Mouse (Mus musculus): ENCODE measurements around the gene Slc7a10. TPM values are rescaled to one million over a fixed set of nuclear protein-coding genes. Genes with fewer than 3 reads are reported as not detected.

Slc7a10 gene
- polyA plus RNA-seq, 1 experiment: not detected

DNA sequence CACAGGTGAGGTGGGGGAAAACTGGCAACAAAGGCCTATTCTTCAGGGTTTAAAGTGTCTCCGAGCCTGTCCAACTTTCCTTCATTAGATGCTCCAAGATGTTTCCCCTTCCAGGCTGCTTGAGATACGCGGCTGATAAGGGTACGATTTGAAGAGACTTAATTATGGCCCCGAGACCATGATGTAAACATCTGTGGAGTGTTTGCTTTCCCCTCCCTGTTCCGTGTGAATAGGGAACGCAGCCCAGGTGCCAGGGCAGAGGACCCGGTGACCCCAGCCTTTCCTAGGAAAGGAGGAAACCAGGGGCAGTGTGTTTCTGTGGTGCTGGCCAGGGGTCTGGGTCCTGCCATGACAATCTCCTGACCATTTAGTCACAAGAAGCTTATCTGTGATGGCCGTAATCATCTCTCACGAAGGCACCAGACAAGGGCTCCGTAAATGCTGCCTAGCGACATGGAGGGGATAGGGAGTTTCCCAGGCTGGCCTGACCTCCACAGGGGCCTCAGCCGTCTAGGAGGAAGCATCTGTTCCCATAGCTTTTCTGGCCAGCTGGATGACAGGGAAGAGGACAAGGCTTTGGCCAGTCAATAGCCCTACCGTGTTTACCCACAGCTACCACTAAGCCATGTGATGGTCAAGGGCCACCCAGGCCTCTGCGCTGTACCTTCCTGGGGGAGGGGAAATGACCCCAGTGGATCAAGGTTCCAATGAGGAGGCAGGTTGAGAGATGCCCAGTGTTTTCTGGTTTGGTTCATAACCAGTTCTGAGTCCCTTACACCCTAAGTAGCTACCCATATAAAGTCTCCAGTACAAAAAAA is 36.4 kb upstream of the Slc7a10 start:
- Histone ChIP-seq H3K27ac (ENCODE audit: insufficient read depth, low read length) (no peak overlapping the region), H3K4me3 (ENCODE audit: insufficient read depth, low read length) (no peak overlapping the region), H3K4me1 (ENCODE audit: control insufficient read depth, insufficient read depth, low read length) (no peaks in the 10 kb centered on the region; the same call in 1 of the 2 replicates)
- TF ChIP-seq CTCF (IDR thresholded peaks at IDR 0.05; ENCODE audit: borderline replicate concordance, insufficient read depth, low read length): no peak
- TF ChIP-seq POLR2A (IDR thresholded peaks at IDR 0.05; ENCODE audit: low read depth, low read length): no peak

DNA sequence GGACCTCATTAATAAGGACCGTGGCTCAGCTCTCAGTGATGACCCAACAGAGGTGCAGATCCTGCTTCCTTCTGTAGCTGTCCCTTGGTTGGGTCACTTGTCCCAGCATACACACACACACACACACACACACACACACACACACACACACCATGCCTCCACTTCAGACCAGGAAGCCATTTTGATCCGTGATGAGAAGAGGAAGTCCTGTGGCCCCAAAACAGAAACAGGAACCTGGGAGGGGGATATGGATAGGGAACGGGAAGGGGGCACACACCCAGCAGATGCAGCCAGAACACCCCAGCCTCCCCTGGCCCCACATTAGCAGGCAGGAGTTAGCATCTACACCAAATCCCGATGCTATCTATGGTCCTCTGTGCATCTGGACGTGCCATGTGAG is 35.3 kb upstream of the Slc7a10 start:
- H3K27ac ChIP-seq (ENCODE audit: insufficient read depth, low read length): no peak overlapping the region
- no peak for TF ChIP-seq CTCF (IDR thresholded peaks at IDR 0.05; ENCODE audit: borderline replicate concordance, insufficient read depth, low read length)
- TF ChIP-seq POLR2A (IDR thresholded peaks at IDR 0.05; ENCODE audit: low read depth, low read length): no peak
- H3K4me3 ChIP-seq (ENCODE audit: insufficient read depth, low read length): no peak overlapping the region
- H3K4me1 ChIP-seq (ENCODE audit: control insufficient read depth, insufficient read depth, low read length): no peaks in the 10 kb centered on the region; the same call in 1 of the 2 replicates

DNA sequence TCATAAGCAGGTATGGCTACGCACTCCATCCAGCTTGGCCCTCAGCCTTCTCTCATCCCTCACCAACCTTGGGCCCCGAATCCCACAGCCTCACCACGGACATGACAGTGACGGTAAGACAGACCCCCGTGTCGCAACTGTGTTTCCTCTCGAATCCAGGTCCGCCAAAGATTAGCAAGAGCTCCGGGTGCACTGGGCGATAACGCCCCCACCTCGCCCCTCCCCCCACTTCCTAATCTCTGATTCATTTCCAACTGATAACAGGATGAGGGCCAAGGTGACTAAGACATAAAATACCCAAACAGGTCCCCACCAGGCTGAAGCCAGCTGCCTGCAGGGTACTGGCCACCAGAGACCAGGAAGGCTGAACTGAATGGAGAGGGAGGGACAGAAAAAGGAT is 31.7 kb upstream of the Slc7a10 start:
- Histone ChIP-seq H3K4me1 (ENCODE audit: control insufficient read depth, insufficient read depth, low read length) (no peaks in the 10 kb centered on the region; the same call in 1 of the 2 replicates), H3K27ac (ENCODE audit: insufficient read depth, low read length) (no peak overlapping the region), H3K4me3 (ENCODE audit: insufficient read depth, low read length) (no peak overlapping the region)
- TF ChIP-seq CTCF (IDR thresholded peaks at IDR 0.05; ENCODE audit: borderline replicate concordance, insufficient read depth, low read length): no peak
- no peak for TF ChIP-seq POLR2A (IDR thresholded peaks at IDR 0.05; ENCODE audit: low read depth, low read length)

DNA sequence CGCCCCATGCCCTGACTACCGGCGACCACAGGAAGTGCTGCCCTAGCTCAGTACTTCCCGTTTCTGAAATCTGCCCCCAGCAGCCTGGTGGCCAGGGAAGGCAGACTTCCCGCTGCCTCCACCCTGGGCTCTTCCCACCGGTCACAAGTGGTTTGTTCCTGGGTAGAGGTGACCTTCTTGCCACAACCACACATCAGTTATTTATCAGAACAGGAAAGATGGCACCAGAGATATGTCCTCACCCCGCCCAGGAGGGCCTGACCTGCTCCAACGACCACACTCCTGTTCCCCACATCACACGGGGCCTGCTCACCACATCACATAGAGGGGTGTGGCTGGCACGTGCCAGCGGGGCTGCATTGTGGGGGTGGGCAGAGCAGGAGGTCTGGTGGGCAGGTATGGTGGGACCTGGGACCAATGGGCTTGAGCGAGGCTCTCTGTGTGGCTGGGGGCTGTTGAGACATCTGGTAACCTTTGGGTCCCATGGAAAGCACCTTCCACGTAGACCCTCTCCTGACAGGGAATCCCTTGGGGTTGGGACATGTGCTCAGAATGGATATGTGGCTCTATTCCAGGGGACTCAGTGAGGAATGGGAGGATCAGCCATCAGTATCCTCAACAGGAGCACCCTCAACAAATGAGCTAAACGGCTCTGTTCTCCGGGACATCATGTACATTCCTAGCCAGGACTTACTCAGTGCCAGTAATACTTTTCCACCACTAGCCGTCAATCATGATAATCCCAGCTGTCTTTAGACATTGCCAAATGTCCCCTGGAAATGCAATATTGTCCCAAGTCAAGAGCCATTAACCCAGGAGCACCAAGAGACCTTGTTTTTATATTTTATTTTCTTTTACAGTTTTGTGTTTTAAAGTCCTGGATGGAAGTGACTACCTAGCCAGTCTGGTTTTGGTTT is 29.4 kb upstream of the Slc7a10 start:
- Histone ChIP-seq H3K27ac (ENCODE audit: insufficient read depth, low read length) (no peak overlapping the region), H3K4me3 (ENCODE audit: insufficient read depth, low read length) (no peak overlapping the region), H3K4me1 (ENCODE audit: control insufficient read depth, insufficient read depth, low read length) (no peaks in the 10 kb centered on the region; the same call in 1 of the 2 replicates)
- TF ChIP-seq POLR2A (IDR thresholded peaks at IDR 0.05; ENCODE audit: low read depth, low read length) (no peak), CTCF (IDR thresholded peaks at IDR 0.05; ENCODE audit: borderline replicate concordance, insufficient read depth, low read length) (no peak)

DNA sequence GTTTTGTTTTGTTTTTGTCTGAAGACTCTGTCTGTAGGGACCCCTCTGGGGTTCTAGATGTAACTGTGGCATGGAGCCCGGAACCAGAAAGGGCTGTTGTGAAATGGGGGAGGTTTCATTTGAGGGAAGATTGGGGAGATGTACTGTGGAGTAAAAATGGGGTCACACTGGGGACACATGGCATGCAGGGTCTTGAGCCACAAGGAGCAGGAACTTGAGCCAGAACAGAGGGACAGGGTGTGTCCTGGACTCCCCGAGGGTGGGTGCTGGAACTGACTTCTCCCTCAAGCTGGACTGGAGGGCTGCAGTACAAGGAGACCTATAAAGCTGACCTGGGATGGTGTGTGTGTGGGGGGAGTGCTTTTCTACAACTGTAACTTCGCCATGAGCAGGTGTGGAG is 28.7 kb upstream of the Slc7a10 start:
- no peaks in the 10 kb centered on the region; the same call in 1 of the 2 replicates for H3K4me1 ChIP-seq (ENCODE audit: control insufficient read depth, insufficient read depth, low read length)
- H3K4me3 ChIP-seq (ENCODE audit: insufficient read depth, low read length): no peak overlapping the region
- TF ChIP-seq POLR2A (IDR thresholded peaks at IDR 0.05; ENCODE audit: low read depth, low read length): no peak
- no peak for TF ChIP-seq CTCF (IDR thresholded peaks at IDR 0.05; ENCODE audit: borderline replicate concordance, insufficient read depth, low read length)
- H3K27ac ChIP-seq (ENCODE audit: insufficient read depth, low read length): no peak overlapping the region

DNA sequence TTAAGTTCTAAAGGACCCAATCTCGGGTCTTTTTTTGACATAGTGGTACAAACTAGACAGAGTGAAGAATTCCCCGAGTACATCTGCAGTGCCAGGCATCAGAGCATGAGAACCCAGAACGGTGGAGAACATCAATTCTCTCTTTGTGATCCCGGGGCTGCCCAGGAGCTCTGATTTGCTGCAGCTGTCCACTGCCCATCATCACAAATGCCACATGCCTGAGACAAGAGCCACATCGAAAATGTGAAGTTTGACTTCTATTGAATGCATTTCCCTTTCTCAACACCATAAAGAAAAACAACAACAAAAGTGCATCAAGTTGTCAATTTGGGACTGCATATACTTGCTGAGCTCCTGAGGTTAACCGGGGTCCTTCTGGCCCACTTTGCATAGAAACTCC is 23.7 kb upstream of the Slc7a10 start:
- no peak for TF ChIP-seq CTCF (IDR thresholded peaks at IDR 0.05; ENCODE audit: borderline replicate concordance, insufficient read depth, low read length)
- TF ChIP-seq POLR2A (IDR thresholded peaks at IDR 0.05; ENCODE audit: low read depth, low read length): no peak
- H3K27ac ChIP-seq (ENCODE audit: insufficient read depth, low read length): no peak overlapping the region
- no peaks in the 10 kb centered on the region for H3K4me1 ChIP-seq (ENCODE audit: control insufficient read depth, insufficient read depth, low read length)
- H3K4me3 ChIP-seq (ENCODE audit: insufficient read depth, low read length): no peak overlapping the region

DNA sequence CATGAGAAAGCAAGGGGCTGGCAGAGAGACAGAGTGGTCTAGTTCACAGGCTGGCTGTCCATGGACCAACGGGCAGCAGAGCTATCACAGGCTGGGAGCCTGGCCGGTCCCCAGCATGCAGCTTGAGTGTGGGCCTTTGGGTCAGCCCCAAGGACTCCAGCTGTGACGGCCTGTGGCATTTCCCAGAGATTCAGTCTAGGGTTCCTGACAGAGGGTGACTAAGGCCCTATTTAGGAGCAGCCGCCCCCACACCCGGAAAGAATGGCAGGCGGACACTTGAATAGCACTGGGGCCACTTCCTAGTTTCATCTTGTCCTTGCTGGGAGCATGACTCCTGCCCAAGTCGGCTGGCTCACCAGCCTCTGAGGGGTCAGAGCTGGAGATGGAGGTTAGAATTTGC is 22.6 kb upstream of the Slc7a10 start:
- H3K27ac ChIP-seq (ENCODE audit: insufficient read depth, low read length): no peak overlapping the region
- TF ChIP-seq POLR2A (IDR thresholded peaks at IDR 0.05; ENCODE audit: low read depth, low read length): no peak
- H3K4me1 ChIP-seq (ENCODE audit: control insufficient read depth, insufficient read depth, low read length): no peaks in the 10 kb centered on the region
- no peak overlapping the region for H3K4me3 ChIP-seq (ENCODE audit: insufficient read depth, low read length)

DNA sequence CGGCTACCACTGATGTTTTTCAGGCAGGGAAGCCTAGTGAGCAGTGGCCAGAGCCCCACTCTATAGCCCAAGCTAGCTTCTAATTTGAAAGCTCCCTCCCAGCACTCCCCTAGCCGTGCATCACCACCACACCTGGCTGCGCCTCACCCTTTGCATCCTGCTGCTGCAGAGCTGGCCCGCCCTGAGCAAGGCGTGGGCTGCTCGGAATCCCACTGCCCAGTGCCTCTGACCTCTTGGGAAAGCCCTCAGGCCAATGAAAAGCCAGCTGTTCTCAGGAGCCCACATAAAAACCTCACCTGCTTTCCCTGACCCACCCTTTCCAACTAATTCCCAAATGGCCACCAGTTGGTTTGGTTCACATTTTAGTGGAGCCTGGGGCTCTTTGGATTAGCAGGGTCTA is 22.1 kb upstream of the Slc7a10 start:
- H3K4me1 ChIP-seq (ENCODE audit: control insufficient read depth, insufficient read depth, low read length): no peaks in the 10 kb centered on the region
- H3K27ac ChIP-seq (ENCODE audit: insufficient read depth, low read length): no peak overlapping the region
- H3K4me3 ChIP-seq (ENCODE audit: insufficient read depth, low read length): no peak overlapping the region
- TF ChIP-seq CTCF (IDR thresholded peaks at IDR 0.05; ENCODE audit: borderline replicate concordance, insufficient read depth, low read length): no peak
- TF ChIP-seq POLR2A (IDR thresholded peaks at IDR 0.05; ENCODE audit: low read depth, low read length): no peak

DNA sequence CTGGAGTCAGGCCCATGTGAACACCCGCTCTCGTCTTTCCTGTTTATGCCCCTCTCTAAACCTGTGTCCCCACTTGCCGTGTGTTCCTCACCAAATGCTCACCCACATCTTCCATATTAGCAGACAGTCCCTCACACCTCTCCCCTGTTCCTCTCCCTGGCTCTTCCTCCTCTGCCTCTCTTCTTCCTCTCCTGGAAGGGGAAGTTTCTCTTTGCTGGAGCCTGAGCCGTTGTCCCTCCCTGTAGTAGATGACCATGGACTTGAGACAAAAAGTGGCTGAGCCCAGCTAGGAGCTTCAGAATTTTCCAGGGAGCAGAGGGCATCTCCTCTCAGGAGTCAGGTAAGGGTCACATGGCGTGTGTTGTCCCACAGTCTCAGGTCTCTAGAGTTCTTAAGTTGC is 19.2 kb upstream of the Slc7a10 start:
- Histone ChIP-seq H3K27ac (ENCODE audit: insufficient read depth, low read length) (no peak overlapping the region), H3K4me3 (ENCODE audit: insufficient read depth, low read length) (no peak overlapping the region), H3K4me1 (ENCODE audit: control insufficient read depth, insufficient read depth, low read length) (no peaks in the 10 kb centered on the region)
- TF ChIP-seq POLR2A (IDR thresholded peaks at IDR 0.05; ENCODE audit: low read depth, low read length): no peak
- no peak for TF ChIP-seq CTCF (IDR thresholded peaks at IDR 0.05; ENCODE audit: borderline replicate concordance, insufficient read depth, low read length)

DNA sequence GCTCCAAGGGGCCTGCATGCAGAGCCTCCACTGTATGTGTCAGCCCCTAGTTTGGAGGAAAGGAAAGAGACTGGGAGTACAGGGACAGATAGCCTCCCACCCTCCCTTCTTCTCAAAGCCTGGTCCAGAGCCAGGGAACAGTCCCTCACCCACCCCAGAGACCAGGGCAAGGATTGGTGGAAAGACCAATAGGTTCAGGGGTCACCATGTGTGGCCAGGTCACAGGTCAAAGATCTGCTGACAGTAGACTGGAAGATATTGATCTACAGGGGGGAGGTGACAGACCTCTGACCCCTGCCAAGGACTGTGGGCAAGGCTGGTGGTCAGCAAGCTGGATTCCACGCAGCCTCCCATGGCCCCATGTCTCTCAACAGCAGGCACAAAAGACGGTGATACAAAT is 18.3 kb upstream of the Slc7a10 start:
- Histone ChIP-seq H3K4me1 (ENCODE audit: control insufficient read depth, insufficient read depth, low read length) (no peaks in the 10 kb centered on the region), H3K4me3 (ENCODE audit: insufficient read depth, low read length) (no peak overlapping the region), H3K27ac (ENCODE audit: insufficient read depth, low read length) (no peak overlapping the region)
- TF ChIP-seq POLR2A (IDR thresholded peaks at IDR 0.05; ENCODE audit: low read depth, low read length): no peak
- TF ChIP-seq CTCF (IDR thresholded peaks at IDR 0.05; ENCODE audit: borderline replicate concordance, insufficient read depth, low read length): no peak

Data from embryonic fibroblast, embryonic 13.5 days (primary cell).